Mouse (Mus musculus) ES-E14 (cell line): Measurements from ENCODE around the gene Abhd14a. TPM values are rescaled to one million over a fixed set of nuclear protein-coding genes. Genes with fewer than 3 reads are reported as not detected.

Experiments used
- DNase-seq: peaks from one replicate; pipeline ENCODE4 v3.0.0-alpha.2; 2013; ENCODE audit warnings: low read depth, low spot score
- H3K27ac ChIP-seq: 2 replicates; pipeline ENCODE4 v1.5.1; 2012; ENCODE audit warnings: low read depth, mild to moderate bottlenecking, low read length, moderate library complexity, mixed read lengths; ENCODE audit not compliant: poor library complexity, insufficient read depth, severe bottlenecking
- H3K36me3 ChIP-seq: 2 replicates; pipeline ENCODE4 v1.6.1; 2012; ENCODE audit warnings: mild to moderate bottlenecking, low read length, moderate library complexity, mixed read lengths; ENCODE audit not compliant: control insufficient read depth, poor library complexity, insufficient read depth, severe bottlenecking
- H3K4me1 ChIP-seq, 2 experiments: fragments of 150-350 bp in 1 of 2; sonication (generic) in 1 of 2; 2 replicates each; pipeline ENCODE4 v1.6.1; 2012; ENCODE audit warnings: low read length in 2 of 2, mild to moderate bottlenecking in 1 of 2, mixed read lengths in 1 of 2; ENCODE audit not compliant: control insufficient read depth in 2 of 2, insufficient read depth in 2 of 2, poor library complexity in 1 of 2
- H3K4me3 ChIP-seq, 2 experiments: fragments of 150-350 bp in 1 of 2; sonication (generic) in 1 of 2; 2 replicates each; pipeline ENCODE4 v1.5.1; 2012; ENCODE audit warnings: low read length in 2 of 2, low read depth in 1 of 2, mild to moderate bottlenecking in 1 of 2, mixed read lengths in 1 of 2; ENCODE audit not compliant: insufficient read depth in 1 of 2, poor library complexity in 1 of 2, severe bottlenecking in 1 of 2
- H3K9ac ChIP-seq: 2 replicates; pipeline ENCODE4 v1.6.1; 2012; ENCODE audit warnings: low read depth, mild to moderate bottlenecking, low read length, mixed read lengths; ENCODE audit not compliant: poor library complexity, insufficient read depth, severe bottlenecking
- H3K9me3 ChIP-seq: fragments of 150-350 bp; sonication (generic); 2 replicates; pipeline ENCODE4 v1.6.1; 2012; ENCODE audit warnings: low read depth, mild to moderate bottlenecking, low read length; ENCODE audit not compliant: control insufficient read depth, insufficient read depth
- CHD2 ChIP-seq: IDR thresholded peaks from 2 replicates; pipeline ENCODE4 v1.6.1; 2014; ENCODE audit warnings: mild to moderate bottlenecking, low read depth, low read length, inconsistent platforms
- HCFC1 ChIP-seq: IDR thresholded peaks from 2 replicates; pipeline ENCODE4 v1.6.1; 2012; ENCODE audit warnings: low read length, inconsistent platforms, borderline replicate concordance; ENCODE audit not compliant: insufficient read depth
- MAFK ChIP-seq: IDR thresholded peaks from 2 replicates; pipeline ENCODE4 v1.6.1; 2014; ENCODE audit warnings: mild to moderate bottlenecking, low read depth, low read length, inconsistent platforms; ENCODE audit not compliant: insufficient read depth
- ZC3H11A ChIP-seq: IDR thresholded peaks from 2 replicates; pipeline ENCODE4 v1.6.1; 2012; ENCODE audit warnings: low read depth, mild to moderate bottlenecking, inconsistent platforms, low read length, borderline replicate concordance
- ZNF384 ChIP-seq: IDR thresholded peaks from 2 replicates; pipeline ENCODE4 v1.6.1; 2012; ENCODE audit warnings: low read depth, low read length, inconsistent platforms
- in situ Hi-C, 2 experiments: fragments of 600-800 bp; cut with MboI; formaldehyde crosslinking; loops; one replicate each; pipeline ENCODE4 v1.15.1; 2025; ENCODE audit warnings: low sequenced_read_pairs in 2 of 2, inconsistent platforms in 1 of 2; ENCODE audit not compliant: unreplicated experiment in 2 of 2
- total RNA-seq: library from RNA; depleted of rRNA; stranded (reverse); fragments of 300-350 nt; gene quantifications from 2 replicates; pipeline ENCODE4 v1.2.3, GENCODE M21; 2012

Abhd14a gene
- total RNA-seq, 1 experiment = 23.0 TPM

DNA sequence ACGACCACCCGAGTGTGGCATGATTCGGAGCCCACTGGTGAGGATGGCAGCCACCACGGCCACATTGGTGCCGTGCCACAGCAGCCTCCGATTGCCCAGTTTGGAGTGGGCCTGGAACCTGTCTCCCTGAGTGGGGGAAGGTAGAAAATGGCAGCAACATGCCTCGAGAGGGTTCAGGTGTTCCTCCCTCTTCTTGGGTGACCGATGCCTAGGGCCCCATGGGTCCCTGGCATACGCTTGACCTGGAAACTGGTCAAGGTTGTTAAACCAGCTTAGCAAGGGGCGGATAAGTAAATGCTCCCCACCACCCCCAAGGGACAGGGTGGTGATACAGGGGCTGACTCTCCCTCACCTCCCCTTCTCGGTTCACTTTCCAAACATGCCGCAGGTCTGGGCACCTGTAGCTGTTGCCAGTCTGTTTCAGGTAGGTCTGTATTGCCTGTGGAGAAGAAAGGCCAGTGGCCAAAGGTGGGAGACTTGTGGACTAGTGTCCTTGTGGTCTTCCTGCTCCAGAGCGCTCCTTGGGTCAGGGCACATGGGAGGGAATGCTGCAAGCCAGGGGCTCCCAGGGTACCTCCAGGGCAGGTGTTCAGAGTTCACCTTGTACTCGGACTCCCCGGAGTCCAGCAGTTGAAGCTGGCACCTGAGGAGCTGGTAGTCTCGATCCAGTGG, 25.7 kb upstream of the Abhd14a start:
- Histone ChIP-seq H3K9me3 (no peaks in the 10 kb centered on the region), H3K27ac (no peak overlapping the region), H3K9ac (no peak overlapping the region), H3K4me1 (peaks cover 5 to 30% of the 10 kb centered on the region in 2 experiments; a peak in 2 of 4 replicates), H3K4me3 (no peak overlapping the region), H3K36me3 (no peaks in the 10 kb centered on the region)
- DNase-seq = no peak
- TF ChIP-seq ZC3H11A (no peak), CHD2 (no peak), ZNF384 (no peak), HCFC1 (no peak), MAFK (no peak)
- in situ Hi-C loops = no loop called here

DNA sequence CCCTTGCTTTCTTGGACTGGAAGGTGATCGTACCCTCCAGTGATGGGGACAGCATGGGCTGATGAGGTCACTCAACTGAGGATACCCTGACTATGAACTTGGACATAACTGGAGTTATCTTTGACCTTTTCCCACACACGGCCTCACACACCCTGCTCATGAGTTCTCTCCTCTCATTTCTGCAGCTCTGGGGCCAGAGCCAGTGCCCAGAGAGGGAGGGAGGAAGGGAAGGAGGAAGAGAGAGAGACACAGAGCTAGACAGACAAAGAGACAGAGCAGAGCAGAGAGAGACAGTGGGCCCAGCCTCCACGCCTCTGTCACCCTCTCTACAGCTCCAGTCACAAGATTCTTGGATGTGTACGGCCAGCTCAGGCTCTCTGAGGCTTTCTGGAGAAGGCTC, 24.8 kb upstream of the Abhd14a start:
- no peak for DNase-seq
- peaks cover 5 to 30% of the 10 kb centered on the region in 2 experiments; a peak in 2 of 4 replicates for H3K4me1 ChIP-seq
- H3K27ac ChIP-seq = no peak overlapping the region
- in situ Hi-C loops = no loop called here
- no peaks in the 10 kb centered on the region for H3K9me3 ChIP-seq
- H3K9ac ChIP-seq = no peak overlapping the region
- no peak overlapping the region for H3K4me3 ChIP-seq
- H3K36me3 ChIP-seq = no peaks in the 10 kb centered on the region
- TF ChIP-seq ZNF384 = no peak
- no peak for TF ChIP-seq ZC3H11A
- TF ChIP-seq HCFC1 = no peak
- no peak for TF ChIP-seq MAFK

DNA sequence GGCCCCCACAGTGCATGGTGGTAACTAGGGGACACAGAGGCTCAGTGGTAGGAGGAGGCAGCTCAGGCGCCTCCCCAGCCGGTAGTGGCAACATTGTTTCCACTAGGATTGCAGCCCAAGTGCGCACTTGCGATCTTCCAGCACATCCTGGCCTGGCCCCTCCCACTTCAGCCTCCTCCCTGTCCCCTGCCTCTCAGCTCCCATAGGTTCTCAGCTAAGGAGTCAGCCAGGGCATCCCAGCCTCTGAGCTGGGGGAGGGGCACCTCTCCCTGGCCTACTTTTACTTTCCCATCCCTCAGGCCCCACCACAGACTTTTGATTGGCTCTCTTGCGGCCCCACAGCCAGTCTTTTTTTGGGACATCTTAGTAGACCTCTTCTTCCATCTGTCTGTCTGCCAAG, 24.4 kb upstream of the Abhd14a start:
- in situ Hi-C loops = no loop called here
- peak overlapping the region; percentile 22 to 24; a peak in 2 of 4 replicates for H3K4me3 ChIP-seq
- H3K9me3 ChIP-seq = no peaks in the 10 kb centered on the region
- no peak for DNase-seq
- peaks cover 5 to 30% of the 10 kb centered on the region in 2 experiments; a peak in 2 of 4 replicates for H3K4me1 ChIP-seq
- H3K36me3 ChIP-seq = no peaks in the 10 kb centered on the region
- no peak overlapping the region for H3K27ac ChIP-seq
- H3K9ac ChIP-seq = no peak overlapping the region
- TF ChIP-seq ZNF384 (no peak), CHD2 (0 out of 2 replicates have a peak, but pooled peaks have one; percentile 42)

DNA sequence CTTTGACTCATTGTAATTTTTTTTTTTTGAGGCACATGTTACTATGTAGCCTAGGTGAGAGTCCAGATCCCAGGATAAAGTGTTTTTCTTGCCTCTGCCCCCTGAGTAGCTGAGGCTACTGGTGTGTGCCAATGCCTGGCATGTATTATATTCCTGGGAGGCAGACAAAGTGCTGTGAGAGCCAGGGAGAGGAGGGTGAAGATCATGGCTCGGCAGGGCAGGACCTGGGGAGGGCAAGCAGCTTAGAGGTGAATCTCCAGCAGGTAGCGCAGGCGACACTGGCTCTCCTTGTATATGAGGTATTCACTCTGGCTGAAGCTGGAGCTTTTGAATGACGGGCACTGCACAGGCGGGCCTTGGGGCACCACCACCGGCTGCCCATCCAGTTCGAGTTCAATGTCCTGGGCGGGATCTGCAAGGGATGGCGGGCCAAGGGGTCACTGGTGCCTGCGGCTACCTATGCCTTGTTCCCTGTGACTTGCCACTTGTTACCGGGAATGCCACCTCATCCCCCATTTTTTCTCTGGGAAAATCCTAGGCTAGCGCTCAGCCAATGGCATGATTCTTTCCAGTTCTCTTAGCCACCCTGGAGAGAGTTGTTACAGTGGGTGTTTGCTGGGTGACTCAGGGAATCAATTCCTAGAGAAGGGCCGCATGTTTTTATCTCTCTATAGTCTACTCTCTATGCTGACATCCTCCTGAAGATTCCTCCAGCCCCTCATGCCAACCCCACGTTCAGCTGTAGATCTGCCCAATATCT, 23.7 kb upstream of the Abhd14a start:
- Histone ChIP-seq H3K27ac (no peak overlapping the region), H3K4me1 (peaks cover 2 to 27% of the 10 kb centered on the region in 2 experiments; a peak in 2 of 4 replicates), H3K9ac (no peak overlapping the region), H3K9me3 (no peaks in the 10 kb centered on the region), H3K4me3 (peak overlapping the region; percentile 22 to 24; a peak in 2 of 4 replicates), H3K36me3 (no peaks in the 10 kb centered on the region)
- TF ChIP-seq ZC3H11A (no peak), HCFC1 (no peak)
- DNase-seq = no peak
- in situ Hi-C loops = no loop called here

DNA sequence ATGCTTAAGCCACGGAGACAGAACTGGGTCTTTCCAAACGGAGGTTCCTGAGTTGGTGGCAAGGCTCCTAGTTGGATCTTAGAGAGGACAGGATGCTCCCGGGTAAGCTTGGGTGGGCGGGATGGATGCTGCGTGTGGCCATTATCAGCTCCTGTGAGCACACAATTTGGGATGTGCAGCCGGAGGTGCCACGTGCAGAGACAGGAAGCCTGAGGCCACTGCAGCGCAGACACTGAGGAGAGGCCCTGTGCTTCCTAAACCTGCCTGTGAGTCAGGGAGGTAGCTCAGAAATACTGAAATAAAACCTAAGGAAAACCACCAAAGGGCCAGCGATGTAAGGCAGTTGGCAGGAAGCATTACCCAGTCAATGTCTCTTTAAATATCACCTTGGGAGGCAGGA, 22.3 kb upstream of the Abhd14a start:
- no peak overlapping the region for H3K27ac ChIP-seq
- H3K4me1 ChIP-seq = peaks cover 3 to 22% of the 10 kb centered on the region in 2 experiments; a peak in 2 of 4 replicates
- DNase-seq = no peak
- no peak overlapping the region for H3K4me3 ChIP-seq
- no peaks in the 10 kb centered on the region for H3K9me3 ChIP-seq
- TF ChIP-seq ZNF384 (no peak), CHD2 (no peak), MAFK (no peak), ZC3H11A (no peak), HCFC1 (no peak)
- in situ Hi-C loops = no loop called here
- no peaks in the 10 kb centered on the region for H3K36me3 ChIP-seq
- no peak overlapping the region for H3K9ac ChIP-seq
